Comparison of ENCODE assay signal across 26 mouse cellular contexts in genomic region chr11:73090283-73090682, GRCm38 (mm10). TPM values are rescaled to one million over a fixed set of nuclear protein-coding genes. Genes with fewer than 3 reads are reported as not detected.
A peak's percentile ranks its signal among the peaks of the same experiment; 100 is the strongest.
DNase-seq lines count a peak whose midpoint lies in the region; ATAC-seq and TF ChIP-seq lines count a peak whose summit lies in the region.
"Had no signal": no experiment of that assay in that cellular context is flagged by ENCODE, and none has a peak within 500 bp of the region (broad histone marks: within the 10 kb centered on the region; RNA-seq: fewer than 3 reads in every experiment).

Gene Itgae, plus strand, starts transcription at chr11:73090583.

- no peak for TF ChIP-seq POLR2A in small intestine, adult 2 months (IDR thresholded peaks at IDR 0.05; ENCODE audit: low read depth, low read length)

- H3K4me1 ChIP-seq in heart, embryonic 10.5 days = peaks cover 27% of the 10 kb centered on the region
- peaks cover 2% of the 10 kb centered on the region; the same call in 1 of the 2 replicates for H3K4me1 ChIP-seq in small intestine, adult 2 months (ENCODE audit: control insufficient read depth, insufficient read depth, insufficient read length, low read length)
- H3K4me1 ChIP-seq: hindbrain, embryonic 13.5 days had no signal

- H3K36me3 ChIP-seq in heart, embryonic 10.5 days = no peaks in the 10 kb centered on the region
- no peaks in the 10 kb centered on the region for H3K36me3 ChIP-seq in small intestine, adult 2 months (ENCODE audit: control insufficient read depth, insufficient read depth, low read length)
- H3K36me3 ChIP-seq: heart, embryonic 15.5 days had no signal

- no peak within 1 kb of the TSS for H3K27ac ChIP-seq in heart, embryonic 10.5 days
- peak within 1 kb of the TSS; percentile 31; the same call in 1 of the 2 replicates for H3K27ac ChIP-seq in small intestine, adult 2 months (ENCODE audit: insufficient read depth, low read depth, low read length)
- H3K27ac ChIP-seq: forebrain, embryonic 13.5 days; heart, adult 2 months; heart, embryonic 15.5 days; hindbrain, embryonic 10.5 days; hindbrain, embryonic 13.5 days had no signal

- no peak for TF ChIP-seq CTCF in small intestine, adult 2 months (IDR thresholded peaks at IDR 0.05; ENCODE audit: extremely low read depth, insufficient read length, insufficient replicate concordance, low read depth, low read length)

- DNase-seq in heart, embryonic 10.5 days (ENCODE audit: low spot score) = peak; percentile 56
- no peak for DNase-seq in heart, adult 9 months (ENCODE audit: low spot score in 2 of 2)
- DNase-seq in CD4-positive, CD25-positive, alpha-beta regulatory T cell, adult 2 months (ENCODE audit: low read depth, low spot score) = peak; percentile 36
- DNase-seq in MN1 (ENCODE audit: low spot score) = no peak
- no peak for DNase-seq in adrenal gland, adult (ENCODE audit: inconsistent age in 2 of 2, low spot score in 1 of 2)
- DNase-seq: adrenal gland, postnatal 10 days; adrenal gland, postnatal 36 days; cerebellum, adult 18-20 months; cerebellum, adult 9-10 months; cerebellum, postnatal 14 days; gastrocnemius, postnatal 10 days; gastrocnemius, postnatal 36 days; heart, adult 2 months; heart, postnatal 10 days; heart, postnatal 36 days had no signal

- no peak within 1 kb of the TSS for H3K4me3 ChIP-seq in heart, embryonic 10.5 days
- H3K4me3 ChIP-seq in small intestine, adult 2 months (ENCODE audit: low read depth, low read length) = peak within 1 kb of the TSS; percentile 36
- H3K4me3 ChIP-seq: forebrain, embryonic 10.5 days; forebrain, embryonic 13.5 days; heart, adult 2 months; heart, embryonic 12.5 days; heart, embryonic 15.5 days; hindbrain, embryonic 10.5 days; hindbrain, embryonic 13.5 days had no signal

- no peak for ATAC-seq in activated CD4-positive, CD25-positive, alpha-beta regulatory T cell, adult 4 months
- ATAC-seq: forebrain, embryonic 13.5 days; forebrain, embryonic 16.5 days; hindbrain, embryonic 16.5 days; Patski had no signal

- WGBS in heart, embryonic 10.5 days = 79% methylated on average over 4 of the region's 4 CpGs
- WGBS in small intestine, adult 2 months = 75% methylated on average over 4 of the region's 4 CpGs

- H3K27me3 ChIP-seq in heart, embryonic 10.5 days (ENCODE audit: insufficient read depth, poor library complexity, severe bottlenecking) = no peaks in the 10 kb centered on the region
- H3K27me3 ChIP-seq in small intestine, adult 2 months (ENCODE audit: control insufficient read depth, insufficient read depth, low read length) = no peaks in the 10 kb centered on the region
- H3K27me3 ChIP-seq: forebrain, embryonic 13.5 days; heart, embryonic 12.5 days; heart, embryonic 15.5 days; hindbrain, embryonic 13.5 days; Patski had no signal

- no peaks in the 10 kb centered on the region for H3K9me3 ChIP-seq in heart, embryonic 10.5 days
- H3K9me3 ChIP-seq: forebrain, embryonic 10.5 days; forebrain, embryonic 13.5 days; heart, embryonic 12.5 days; heart, embryonic 15.5 days; hindbrain, embryonic 10.5 days; hindbrain, embryonic 13.5 days had no signal

RNA-seq across cellular contexts. Expression of gene Itgae, which starts in this region (rescaled TPM):
- polyA plus RNA-seq in heart, embryonic 10.5 days (2016; fragmentation: Nextera tagmentation; extraction: Ambion mirVana) = 0.25 and 0.44 TPM in 2 replicates
- polyA plus RNA-seq in activated CD4-positive, CD25-positive, alpha-beta regulatory T cell, adult 4 months (2017; shearing (Covaris generic)) = 100 to 1,000 TPM in 1 of 2 experiments, 10 to 100 TPM in 1; 94.7 to 118 TPM
- 9.1 and 9.7 TPM in 2 replicates for polyA plus RNA-seq in small intestine, adult 2 months (2012; rRNA removed)

Comparison
In these comparisons a context has a peak if more than half of its experiments do, and no peak if none do; other contexts are left out.
1. Peak in DNase-seq in heart, embryonic 10.5 days; RNA of the gene not detected or under 1 TPM.